Mouse (Mus musculus): ENCODE results near the gene Sympk.
"Not testable (repeated sequence)": the region's sequence is repeated elsewhere in the genome, so short reads cannot be mapped to it uniquely, and the experiment has no call there.

Sympk gene

GRCm38 (mm10) chr7:19052345-19053135, 28.4 kb downstream of the Sympk start:
- DNase-seq (ENCODE audit: low read depth, low spot score): no peak

- no peak for DNase-seq (ENCODE audit: low read depth, low spot score)
These were observed 29.0 kb downstream of the Sympk start for GRCm38 (mm10) chr7:19053136-19053532.

DNA sequence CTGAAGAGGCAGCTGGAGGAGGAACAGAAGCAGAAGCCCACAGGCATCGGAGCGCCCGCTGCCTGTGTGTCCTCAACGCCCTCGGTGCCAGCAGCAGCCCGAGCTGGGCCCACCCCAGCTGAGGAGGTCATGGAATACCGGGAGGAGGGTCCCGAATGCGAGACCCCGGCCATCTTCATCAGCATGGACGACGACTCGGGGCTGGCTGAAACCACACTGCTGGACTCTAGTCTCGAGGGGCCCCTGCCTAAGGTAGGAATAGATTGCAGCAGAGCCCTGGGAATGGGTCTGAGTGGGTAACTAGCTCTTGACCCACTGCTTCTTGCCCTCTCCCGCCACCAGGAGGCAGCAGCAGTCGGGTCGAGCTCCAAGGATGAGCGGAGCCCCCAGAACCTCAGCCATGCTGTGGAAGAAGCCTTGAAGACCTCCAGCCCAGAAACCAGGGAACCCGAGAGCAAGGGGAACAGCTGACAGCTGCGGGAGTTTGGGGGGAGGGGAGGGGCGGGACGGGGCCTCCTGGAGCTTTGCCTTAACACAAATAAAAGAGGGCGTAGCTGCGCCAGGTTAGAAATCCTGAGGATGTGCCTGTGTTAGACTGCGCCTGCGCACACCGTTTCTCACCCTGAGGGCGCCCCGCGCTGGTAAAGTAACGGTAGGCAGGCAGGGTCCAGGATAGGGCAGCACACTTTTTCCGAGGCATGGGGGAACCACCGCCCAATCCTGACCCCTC, 30.0 kb downstream of the Sympk start, which contains the start of gene Rsph6a:
Gene Rsph6a, plus strand, starts transcription at position 644 of the 730 bp plus-strand sequence.
- DNase-seq (ENCODE audit: low read depth, low spot score): peak; percentile 22

- DNase-seq (ENCODE audit: low read depth, low spot score): no peak
These were observed 30.6 kb downstream of the Sympk start for GRCm38 (mm10) chr7:19054777-19055076.

GRCm38 (mm10) chr7:19055108-19055507, 30.9 kb downstream of the Sympk start:
- DNase-seq (ENCODE audit: low read depth, low spot score): no peak

DNA sequence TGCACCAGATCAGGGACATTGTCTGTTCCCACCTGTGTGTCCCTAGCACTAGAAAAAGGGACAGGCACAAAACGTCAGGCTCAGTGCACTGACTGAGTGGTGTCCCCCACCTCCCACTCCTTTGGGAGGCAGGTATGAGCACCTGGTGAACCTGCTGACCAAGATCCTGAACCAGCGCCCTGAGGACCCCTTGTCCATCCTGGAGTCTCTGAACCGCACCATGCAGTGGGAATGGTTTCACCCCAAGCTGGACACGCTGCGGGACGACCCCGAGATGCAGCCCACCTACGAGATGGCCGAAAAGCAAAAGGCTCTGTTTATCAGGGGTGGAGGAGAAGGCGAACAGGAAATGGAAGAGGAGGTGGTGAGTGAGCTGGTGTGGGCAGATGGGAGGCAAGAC, 33.2 kb downstream of the Sympk start:
- DNase-seq (ENCODE audit: low read depth, low spot score): no peak

DNA sequence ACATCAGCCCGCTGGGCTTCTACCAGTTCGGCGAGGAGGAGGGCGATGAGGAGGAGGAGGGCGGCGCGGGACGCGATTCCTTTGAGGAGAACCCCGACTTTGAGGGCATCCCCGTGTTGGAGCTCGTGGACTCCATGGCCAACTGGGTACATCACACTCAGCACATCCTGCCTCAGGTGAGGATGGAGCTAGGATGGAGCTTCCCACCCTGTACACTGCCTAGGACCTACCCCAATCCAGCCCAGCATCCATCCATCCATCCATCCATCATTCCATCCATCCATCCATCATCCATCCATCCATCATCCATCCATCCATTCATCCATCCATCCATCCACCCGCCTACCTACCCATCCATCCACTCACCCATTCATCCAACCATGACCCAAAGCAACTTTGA, 41.7 kb downstream of the Sympk start:
- DNase-seq (ENCODE audit: low read depth, low spot score): no peak

- DNase-seq (ENCODE audit: low read depth, low spot score): no peak
These were observed 42.9 kb downstream of the Sympk start for GRCm38 (mm10) chr7:19067063-19067462.

GRCm38 (mm10) chr7:19067935-19068334, 43.8 kb downstream of the Sympk start:
- DNase-seq (ENCODE audit: low read depth, low spot score): no peak

DNA sequence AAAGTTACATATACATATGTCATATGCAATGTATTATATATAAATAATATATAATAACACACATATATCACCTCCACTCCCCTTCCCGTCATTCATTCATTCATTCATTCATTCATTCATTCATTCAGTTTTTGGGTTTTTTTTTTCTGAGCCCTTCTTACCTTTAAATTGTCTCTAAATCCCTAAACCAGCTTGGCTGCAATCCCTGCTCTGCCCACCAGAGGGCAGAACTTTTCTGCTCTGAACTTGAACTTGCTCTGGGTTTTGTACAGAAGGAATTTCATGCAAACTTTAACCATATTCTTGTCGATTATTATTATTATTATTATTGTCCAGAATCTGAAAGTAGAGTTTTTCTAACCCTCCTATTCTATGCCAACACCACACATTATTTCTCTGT, 44.5 kb downstream of the Sympk start:
- peak; percentile 20 for DNase-seq (ENCODE audit: low read depth, low spot score)

- no peak for DNase-seq (ENCODE audit: low read depth, low spot score)
These were observed 45.3 kb downstream of the Sympk start for GRCm38 (mm10) chr7:19069500-19069899.

DNA sequence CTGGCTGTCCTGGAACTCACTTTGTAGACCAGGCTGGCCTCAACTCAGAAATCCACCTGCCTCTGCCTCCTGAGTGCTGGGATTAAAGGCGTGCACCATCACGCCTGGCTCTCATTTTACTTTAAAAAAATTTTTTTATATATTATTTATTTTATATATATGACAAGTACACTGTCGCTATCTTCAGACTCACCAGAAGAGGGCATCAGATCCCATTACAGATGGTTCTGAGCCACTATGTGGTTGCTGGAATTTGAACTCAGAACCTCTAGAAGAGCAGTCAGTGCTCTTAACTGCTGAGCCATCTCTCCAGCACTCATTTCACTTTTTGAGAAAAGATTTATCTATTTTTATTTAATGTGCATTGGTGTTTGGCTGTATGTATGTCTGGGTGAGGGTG, 46.8 kb downstream of the Sympk start:
- DNase-seq (ENCODE audit: low read depth, low spot score): not testable (repeated sequence)

GRCm38 (mm10) chr7:19073504-19073903, 49.3 kb downstream of the Sympk start:
- DNase-seq (ENCODE audit: low read depth, low spot score): no peak

DNA sequence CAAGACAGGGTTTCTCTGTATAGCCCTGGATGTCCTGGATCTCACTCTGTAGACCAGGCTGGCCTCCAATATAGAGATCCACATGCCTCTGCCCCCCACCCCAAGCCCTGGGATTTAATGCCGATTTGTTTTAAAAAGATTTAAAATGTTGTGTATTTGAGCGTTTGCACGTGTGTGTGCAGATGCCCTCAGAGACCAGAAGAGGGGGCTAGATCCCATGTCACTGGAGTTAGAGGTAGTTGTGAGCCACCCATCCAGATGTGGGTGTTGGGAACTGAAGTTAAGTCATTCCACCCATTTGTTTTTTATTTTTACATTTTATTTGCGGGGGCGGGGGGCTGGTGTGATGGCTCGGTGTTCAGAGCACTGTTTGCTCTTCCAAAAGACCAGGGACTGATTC, 50.3 kb downstream of the Sympk start:
- DNase-seq (ENCODE audit: low read depth, low spot score): no peak

DNA sequence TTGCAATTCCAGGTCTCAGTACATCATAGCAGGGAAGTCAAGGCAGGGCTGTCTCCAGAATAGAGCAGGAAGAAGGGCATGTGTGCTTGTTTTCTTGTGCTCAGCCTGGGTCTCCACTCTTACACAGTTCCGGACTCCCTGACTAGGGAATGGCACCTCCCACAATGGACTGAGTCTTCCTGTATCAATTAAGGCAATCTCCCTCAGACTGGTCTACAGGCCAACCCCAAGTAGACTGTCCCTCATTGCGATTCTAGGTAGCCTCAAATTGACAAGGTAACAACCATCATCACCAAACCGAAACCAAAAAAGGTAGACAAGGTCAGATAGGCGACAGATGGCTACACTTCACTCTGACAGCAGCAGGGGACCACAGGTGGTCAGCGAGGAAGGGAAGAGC, 51.1 kb downstream of the Sympk start:
- no peak for DNase-seq (ENCODE audit: low read depth, low spot score)

GRCm38 (mm10) chr7:19075723-19076585, 51.8 kb downstream of the Sympk start, which contains the start of gene Dmwd:
Gene Dmwd (plus strand): TSS chr7:19076227.
- DNase-seq (ENCODE audit: low read depth, low spot score): peak; percentile 98

DNA sequence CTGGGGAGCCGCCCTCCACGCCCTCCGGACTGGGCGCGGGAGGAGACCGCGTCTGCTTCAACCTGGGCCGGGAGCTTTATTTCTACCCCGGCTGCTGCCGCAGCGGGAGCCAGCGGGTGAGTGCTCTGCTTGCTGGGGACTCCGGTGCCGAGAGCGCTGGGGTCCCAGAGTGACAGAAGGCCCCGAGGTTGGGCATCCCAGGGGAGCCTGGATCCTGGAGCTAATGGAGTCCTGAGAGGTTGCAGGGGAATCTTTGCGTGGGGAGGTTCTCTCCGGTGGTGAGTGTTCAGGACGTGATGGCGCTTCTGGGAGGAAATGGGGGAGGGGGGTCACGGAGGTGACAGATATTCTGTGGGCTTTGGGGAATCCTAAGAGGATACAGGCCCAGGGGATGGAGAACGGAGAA, 52.4 kb downstream of the Sympk start:
- DNase-seq (ENCODE audit: low read depth, low spot score): no peak

DNA sequence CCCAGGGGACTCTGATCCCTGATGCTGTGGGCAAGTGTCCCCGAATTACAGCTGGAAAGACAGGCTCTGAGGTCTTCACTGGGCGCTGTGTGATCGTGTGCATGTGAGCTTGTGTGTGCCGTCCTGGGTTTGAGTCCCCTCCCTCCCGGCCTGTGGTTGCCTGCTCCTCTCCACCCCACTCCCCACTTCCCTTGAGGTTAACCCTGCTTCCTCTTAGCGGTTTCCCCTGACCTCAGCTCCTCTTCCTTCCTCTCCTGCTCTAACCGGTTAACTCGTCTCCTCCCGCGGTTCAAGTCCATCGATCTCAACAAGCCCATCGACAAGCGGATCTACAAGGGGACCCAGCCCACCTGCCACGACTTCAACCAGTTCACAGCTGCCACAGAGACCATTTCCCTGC, 53.6 kb downstream of the Sympk start:
- no peak for DNase-seq (ENCODE audit: low read depth, low spot score)

- no peak for DNase-seq (ENCODE audit: low read depth, low spot score)
These were observed 54.6 kb downstream of the Sympk start for GRCm38 (mm10) chr7:19078732-19079131.

DNA sequence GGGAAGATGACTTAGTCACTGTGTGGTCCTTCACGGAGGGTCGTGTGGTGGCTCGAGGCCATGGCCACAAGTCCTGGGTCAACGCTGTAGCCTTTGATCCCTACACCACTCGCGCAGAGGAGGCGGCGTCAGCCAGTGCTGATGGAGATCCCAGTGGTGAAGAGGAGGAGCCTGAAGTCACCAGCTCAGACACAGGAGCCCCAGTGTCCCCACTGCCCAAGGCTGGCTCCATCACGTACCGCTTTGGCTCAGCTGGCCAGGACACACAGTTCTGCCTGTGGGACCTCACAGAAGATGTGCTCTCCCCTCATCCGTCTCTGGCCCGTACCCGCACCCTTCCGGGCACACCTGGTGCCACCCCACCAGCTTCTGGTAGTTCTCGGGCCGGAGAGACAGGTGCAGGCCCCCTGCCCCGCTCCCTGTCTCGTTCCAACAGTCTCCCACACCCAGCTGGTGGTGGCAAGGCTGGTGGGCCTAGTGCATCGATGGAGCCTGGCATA, 56.3 kb downstream of the Sympk start:
- DNase-seq (ENCODE audit: low read depth, low spot score): no peak

GRCm38 (mm10) chr7:19082171-19082570, 58.0 kb downstream of the Sympk start:
- DNase-seq (ENCODE audit: low read depth, low spot score): no peak

DNA sequence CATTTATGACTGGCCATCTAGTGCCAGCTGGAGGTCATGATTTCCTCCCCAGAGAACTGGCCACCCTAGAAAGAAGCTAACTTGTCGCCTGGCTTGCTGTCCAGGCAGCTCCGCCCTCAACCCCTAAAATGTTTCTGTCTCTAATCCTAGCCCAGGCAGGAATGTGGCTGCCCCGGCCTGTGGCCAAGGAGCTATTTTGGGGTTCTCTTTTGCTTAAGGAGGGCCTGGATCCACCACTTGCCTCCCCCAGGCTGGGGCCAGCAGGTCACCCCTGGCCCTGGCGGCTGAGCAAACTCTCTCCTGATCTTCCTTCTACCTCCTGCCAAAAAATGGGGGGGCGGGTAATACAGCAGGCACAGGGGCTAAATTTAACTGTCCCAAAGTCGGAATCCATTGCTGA, 58.9 kb downstream of the Sympk start:
- no peak for DNase-seq (ENCODE audit: low read depth, low spot score)
